Mouse (Mus musculus): ENCODE measurements around the gene Aqp9.

DNA sequence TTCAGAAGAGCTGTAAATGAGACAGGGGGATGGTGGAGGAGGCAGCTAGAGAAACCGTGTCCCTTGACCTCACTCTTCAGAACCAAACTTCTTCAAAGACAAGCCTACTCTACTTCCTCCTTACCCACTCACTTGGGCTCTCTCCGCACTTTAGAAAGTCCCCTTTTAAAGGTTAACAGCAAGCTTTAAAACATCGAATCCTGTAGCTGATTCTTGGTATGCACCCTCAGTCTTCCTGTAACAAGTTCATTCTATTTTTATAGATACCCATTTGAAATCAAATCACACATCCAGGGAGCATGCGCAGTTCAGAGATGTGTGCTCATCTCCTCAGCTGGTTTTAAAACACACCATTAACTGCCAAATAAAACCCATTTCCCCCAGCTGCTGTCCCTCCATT lies 33.8 kb upstream of the Aqp9 start:
- TF ChIP-seq CEBPB (IDR thresholded peaks at IDR 0.05; ENCODE audit: insufficient read depth, poor library complexity, severe bottlenecking) (no peak), MYOG (IDR thresholded peaks at IDR 0.05; ENCODE audit: control insufficient read depth in 1 of 3, insufficient read depth in 1 of 3, insufficient read length in 2 of 3, low read depth in 2 of 3) (no peak), USF1 (IDR thresholded peaks at IDR 0.05; ENCODE audit: low read depth) (no peak), POLR2A (IDR thresholded peaks at IDR 0.05; ENCODE audit: insufficient read length, low read depth) (no peak), POLR2AphosphoS2 (IDR thresholded peaks at IDR 0.05; ENCODE audit: insufficient read length, low read depth) (no peak), TCF12 (IDR thresholded peaks at IDR 0.05; ENCODE audit: insufficient read depth, poor library complexity, severe bottlenecking) (no peak), E2F4 (IDR thresholded peaks at IDR 0.05; ENCODE audit: insufficient read depth) (no peak), TCF3 (IDR thresholded peaks at IDR 0.05; ENCODE audit: insufficient read length, low read depth) (no peak)
